Mouse (Mus musculus) lung, postnatal 0 days (tissue): ENCODE results near the gene Igsf23.

ENCODE experiments used
- CTCF ChIP-seq: IDR thresholded peaks from 2 replicates; pipeline ENCODE4 v1.5.1; 2016; ENCODE audit warnings: antibody characterized with exemption, mild to moderate bottlenecking
- EP300 ChIP-seq: IDR thresholded peaks from 2 replicates; pipeline ENCODE4 v1.6.1; 2016; ENCODE audit warnings: antibody characterized with exemption, mild to moderate bottlenecking, control low read depth

DNA sequence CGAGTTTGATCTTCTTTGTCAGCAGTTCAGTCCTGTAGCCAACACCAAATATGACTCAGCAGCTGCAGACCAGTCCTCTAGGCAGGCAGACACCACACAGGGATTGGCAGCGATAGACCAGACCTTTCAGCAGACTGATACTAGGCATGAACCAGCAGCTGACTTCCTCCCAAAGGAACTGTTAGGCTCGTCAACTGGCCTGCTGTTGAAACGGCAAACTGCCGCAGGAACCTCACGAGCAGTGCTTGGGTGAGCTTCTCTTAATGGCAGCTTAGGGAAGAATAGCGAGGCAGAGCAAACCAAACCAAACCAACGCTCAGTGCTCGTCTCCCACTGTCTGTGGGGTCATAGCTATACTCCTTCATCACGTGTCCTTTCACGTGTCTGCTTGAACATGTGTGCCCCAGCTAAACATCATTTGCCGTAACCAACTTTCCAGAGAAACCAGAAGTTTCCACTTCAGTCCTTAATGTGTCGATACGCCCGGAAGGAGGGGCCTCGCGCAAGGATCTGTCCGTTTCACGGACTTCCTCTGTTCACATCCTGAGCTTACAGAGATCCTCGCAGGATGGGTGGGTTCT is 15.3 kb downstream of the Igsf23 start:
- TF ChIP-seq EP300 (no peak), CTCF (no peak)
